Mouse (Mus musculus) CH12.LX (cell line): Measurements from ENCODE around the gene Glrp1.

Source experiments
- CTCF ChIP-seq, 2 experiments: IDR thresholded peaks in 1 of 2; conservative IDR thresholded peaks in 1 of 2; 2 replicates each; pipeline ENCODE4 v1.5.1; 2011 to 2012; ENCODE audit warnings: low read depth in 2 of 2, low read length in 2 of 2, improper control_type of control experiment in 1 of 2, inconsistent platforms in 1 of 2, mild to moderate bottlenecking in 1 of 2, moderate library complexity in 1 of 2
- EP300 ChIP-seq: IDR thresholded peaks from 2 replicates; pipeline ENCODE4 v1.6.1; 2011; ENCODE audit warnings: low read length, improper control_type of control experiment
- ETS1 ChIP-seq: conservative IDR thresholded peaks from 2 replicates; pipeline ENCODE4 v1.6.1; 2012; ENCODE audit warnings: low read depth, mild to moderate bottlenecking, inconsistent platforms, low read length, improper control_type of control experiment, moderate library complexity
- GABPA ChIP-seq: IDR thresholded peaks from 2 replicates; pipeline ENCODE4 v1.6.1; 2012; ENCODE audit warnings: low read depth, low read length, improper control_type of control experiment, inconsistent platforms; ENCODE audit not compliant: insufficient replicate concordance
- NELFE ChIP-seq: IDR thresholded peaks from 2 replicates; pipeline ENCODE4 v1.6.1; 2011; ENCODE audit warnings: low read depth, low read length, improper control_type of control experiment
- POLR2A ChIP-seq: IDR thresholded peaks from 2 replicates; pipeline ENCODE4 v1.6.1; 2011; ENCODE audit warnings: low read depth, mild to moderate bottlenecking, improper control_type of control experiment, low read length
- SIN3A ChIP-seq: IDR thresholded peaks from 2 replicates; pipeline ENCODE4 v1.6.1; 2012; ENCODE audit warnings: low read length, improper control_type of control experiment, inconsistent platforms

DNA sequence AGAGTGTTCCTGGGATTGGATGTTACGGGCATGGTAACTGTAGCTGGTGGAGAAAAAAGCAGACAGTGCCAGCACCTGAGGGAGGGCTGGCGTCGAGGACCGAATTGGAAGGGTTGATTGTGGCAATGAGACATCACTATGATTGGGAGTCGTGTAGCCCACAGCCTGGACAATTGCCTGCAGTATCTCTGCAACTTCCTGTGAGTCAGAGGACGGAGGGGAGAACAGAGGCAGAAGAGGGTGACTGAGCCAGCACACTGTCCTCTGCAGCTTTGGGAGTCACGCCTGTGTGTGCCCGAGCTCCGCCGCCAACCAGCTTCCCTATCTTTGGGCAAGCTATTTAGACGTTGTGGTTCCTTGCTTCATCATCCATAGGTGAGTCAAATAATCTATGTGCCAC is 46.5 kb upstream of the Glrp1 start:
- no peak for TF ChIP-seq POLR2A
- no peak for TF ChIP-seq ETS1
- TF ChIP-seq CTCF (conservative IDR thresholded peaks at IDR 0.05 in 1 of 2, IDR thresholded peaks at IDR 0.05 in 1 of 2; ENCODE audit: low read depth in 2 of 2, low read length in 2 of 2): no peak
- no peak for TF ChIP-seq NELFE
- TF ChIP-seq GABPA: no peak
- TF ChIP-seq SIN3A: no peak
- TF ChIP-seq EP300: no peak
